Mouse (Mus musculus): ENCODE results near the gene Eng. TPM values are rescaled to one million over a fixed set of nuclear protein-coding genes. Genes with fewer than 3 reads are reported as not detected.

Gene Eng
- polyA plus RNA-seq, 1 experiment = 1.6 TPM

DNA sequence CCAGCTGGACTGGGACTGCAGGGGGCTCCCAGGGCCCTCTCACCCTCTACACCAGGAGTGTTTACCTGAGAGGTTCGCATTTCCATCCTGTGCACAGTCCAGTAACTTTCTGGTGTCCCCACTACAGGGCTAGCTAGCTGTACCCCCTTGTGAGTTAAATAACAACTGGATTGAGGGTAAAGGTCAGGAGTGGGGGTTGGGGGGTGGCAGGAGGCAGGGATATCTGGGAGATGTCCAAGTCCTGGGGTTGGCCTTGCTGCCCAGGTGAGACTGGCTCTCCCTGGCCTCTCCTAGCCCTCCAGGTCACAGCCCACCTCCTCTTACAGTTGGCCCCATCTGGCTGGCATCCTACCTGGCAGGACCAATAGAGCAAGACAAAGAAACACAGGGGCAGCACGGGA is 57.6 kb downstream of the Eng start, which contains the start of gene Fpgs:
Gene Fpgs (minus strand): TSS at position 125 of the 401 bp plus-strand sequence.
- no peak for TF ChIP-seq MYOD1 (IDR thresholded peaks at IDR 0.05; ENCODE audit: control insufficient read depth in 1 of 3, insufficient read length in 2 of 3, low read depth in 2 of 3)
- no peak for TF ChIP-seq POLR2A (IDR thresholded peaks at IDR 0.05; ENCODE audit: insufficient read length, low read depth)
- TF ChIP-seq CEBPB (IDR thresholded peaks at IDR 0.05; ENCODE audit: insufficient read depth, poor library complexity, severe bottlenecking) = no peak
- no peak for TF ChIP-seq MYOG (IDR thresholded peaks at IDR 0.05; ENCODE audit: control insufficient read depth in 1 of 3, insufficient read depth in 1 of 3, insufficient read length in 2 of 3, low read depth in 2 of 3)
- TF ChIP-seq USF1 (IDR thresholded peaks at IDR 0.05; ENCODE audit: low read depth) = no peak
- no peak for TF ChIP-seq E2F4 (IDR thresholded peaks at IDR 0.05; ENCODE audit: insufficient read depth)
- no peak for TF ChIP-seq TCF12 (IDR thresholded peaks at IDR 0.05; ENCODE audit: insufficient read depth, poor library complexity, severe bottlenecking)
- TF ChIP-seq TCF3 (IDR thresholded peaks at IDR 0.05; ENCODE audit: insufficient read length, low read depth) = no peak
- TF ChIP-seq REST (IDR thresholded peaks at IDR 0.05; ENCODE audit: insufficient read depth, insufficient read length) = no peak
- Histone ChIP-seq H3K27me3 (ENCODE audit: control insufficient read depth, insufficient read depth, insufficient read length) (no peaks in the 10 kb centered on the region), H3K4me2 (ENCODE audit: low read depth) (no peak within 1 kb of the TSS), H3ac (ENCODE audit: control insufficient read depth, insufficient read length) (no peak within 1 kb of the TSS), H3K79me2 (ENCODE audit: control insufficient read depth, insufficient read depth) (peaks cover 15% of the 10 kb centered on the region), H3K4me3 (no peak within 1 kb of the TSS), H3K36me3 (ENCODE audit: control insufficient read depth, insufficient read depth) (peaks cover 35% of the 10 kb centered on the region)

DNA sequence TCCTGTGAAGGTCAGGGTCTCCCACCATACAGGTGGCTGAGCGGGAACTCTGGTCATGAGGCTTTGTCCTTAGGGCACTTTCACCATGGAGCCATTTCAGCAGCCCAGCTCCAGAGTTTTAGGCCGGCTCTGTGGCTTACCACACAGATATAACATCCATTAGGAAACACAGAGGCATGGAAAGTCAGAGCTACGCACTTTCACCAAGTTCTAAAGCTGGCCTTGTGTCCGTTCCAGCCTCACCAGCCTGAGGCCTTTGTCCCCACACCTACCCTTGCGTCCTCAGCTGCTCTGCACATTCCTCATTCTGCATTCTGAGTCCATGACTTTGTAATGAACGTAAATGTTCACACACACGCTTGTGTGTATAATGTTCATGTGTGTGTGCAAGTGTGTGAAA is 58.6 kb downstream of the Eng start:
- H3K4me3 ChIP-seq = no peak overlapping the region
- H3K4me2 ChIP-seq (ENCODE audit: low read depth) = no peak overlapping the region
- H3K79me2 ChIP-seq (ENCODE audit: control insufficient read depth, insufficient read depth) = peaks cover 24% of the 10 kb centered on the region
- no peaks in the 10 kb centered on the region for H3K27me3 ChIP-seq (ENCODE audit: control insufficient read depth, insufficient read depth, insufficient read length)
- peaks cover 45% of the 10 kb centered on the region for H3K36me3 ChIP-seq (ENCODE audit: control insufficient read depth, insufficient read depth)
- no peak overlapping the region for H3ac ChIP-seq (ENCODE audit: control insufficient read depth, insufficient read length)
- no peak for TF ChIP-seq E2F4 (IDR thresholded peaks at IDR 0.05; ENCODE audit: insufficient read depth)
- TF ChIP-seq TCF12 (IDR thresholded peaks at IDR 0.05; ENCODE audit: insufficient read depth, poor library complexity, severe bottlenecking) = no peak
- TF ChIP-seq TCF3 (IDR thresholded peaks at IDR 0.05; ENCODE audit: insufficient read length, low read depth) = no peak
- no peak for TF ChIP-seq MYOD1 (IDR thresholded peaks at IDR 0.05; ENCODE audit: control insufficient read depth in 1 of 3, insufficient read length in 2 of 3, low read depth in 2 of 3)
- TF ChIP-seq POLR2AphosphoS2 (IDR thresholded peaks at IDR 0.05; ENCODE audit: insufficient read length, low read depth) = no peak
- no peak for TF ChIP-seq USF1 (IDR thresholded peaks at IDR 0.05; ENCODE audit: low read depth)
- no peak for TF ChIP-seq MYOG (IDR thresholded peaks at IDR 0.05; ENCODE audit: control insufficient read depth in 1 of 3, insufficient read depth in 1 of 3, insufficient read length in 2 of 3, low read depth in 2 of 3)
- TF ChIP-seq CEBPB (IDR thresholded peaks at IDR 0.05; ENCODE audit: insufficient read depth, poor library complexity, severe bottlenecking) = no peak
- TF ChIP-seq REST (IDR thresholded peaks at IDR 0.05; ENCODE audit: insufficient read depth, insufficient read length) = no peak
- TF ChIP-seq POLR2A (IDR thresholded peaks at IDR 0.05; ENCODE audit: insufficient read length, low read depth) = no peak

DNA sequence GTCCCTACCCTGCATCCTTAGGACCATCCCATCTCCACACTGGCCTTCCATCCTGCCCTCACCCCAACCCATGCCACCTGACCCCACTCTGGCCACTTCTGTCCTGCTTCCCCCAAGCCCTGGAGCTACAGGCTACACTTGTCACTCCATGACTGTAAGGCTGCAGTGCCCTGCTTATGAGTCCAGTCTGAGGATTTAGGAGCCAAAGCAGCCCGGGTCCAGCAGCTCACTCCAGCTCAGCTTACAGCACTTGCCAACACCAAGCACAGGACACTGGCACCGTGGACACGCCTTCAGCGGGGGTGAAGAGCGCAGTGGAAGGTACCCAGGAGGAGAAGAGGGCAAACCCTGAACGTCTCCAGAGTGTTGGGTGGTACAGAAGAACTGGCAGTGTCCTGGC is 60.6 kb downstream of the Eng start:
- no peak overlapping the region for H3K4me2 ChIP-seq (ENCODE audit: low read depth)
- H3K4me3 ChIP-seq = no peak overlapping the region
- TF ChIP-seq USF1 (IDR thresholded peaks at IDR 0.05; ENCODE audit: low read depth) = no peak
- no peak for TF ChIP-seq TCF12 (IDR thresholded peaks at IDR 0.05; ENCODE audit: insufficient read depth, poor library complexity, severe bottlenecking)
- no peak for TF ChIP-seq E2F4 (IDR thresholded peaks at IDR 0.05; ENCODE audit: insufficient read depth)
- no peak for TF ChIP-seq MYOD1 (IDR thresholded peaks at IDR 0.05; ENCODE audit: control insufficient read depth in 1 of 3, insufficient read length in 2 of 3, low read depth in 2 of 3)
- TF ChIP-seq MAX (IDR thresholded peaks at IDR 0.05; ENCODE audit: low read depth) = no peak
- no peak for TF ChIP-seq CEBPB (IDR thresholded peaks at IDR 0.05; ENCODE audit: insufficient read depth, poor library complexity, severe bottlenecking)
- TF ChIP-seq SRF (IDR thresholded peaks at IDR 0.05; ENCODE audit: control insufficient read depth, insufficient read length, low read depth) = no peak
- no peak for TF ChIP-seq POLR2A (IDR thresholded peaks at IDR 0.05; ENCODE audit: insufficient read length, low read depth)
- no peak for TF ChIP-seq REST (IDR thresholded peaks at IDR 0.05; ENCODE audit: insufficient read depth, insufficient read length)
- no peak for TF ChIP-seq POLR2AphosphoS2 (IDR thresholded peaks at IDR 0.05; ENCODE audit: insufficient read length, low read depth)
- no peak for TF ChIP-seq MYOG (IDR thresholded peaks at IDR 0.05; ENCODE audit: control insufficient read depth in 1 of 3, insufficient read depth in 1 of 3, insufficient read length in 2 of 3, low read depth in 2 of 3)
- H3K79me2 ChIP-seq (ENCODE audit: control insufficient read depth, insufficient read depth) = peaks cover 44% of the 10 kb centered on the region
- no peak overlapping the region for H3ac ChIP-seq (ENCODE audit: control insufficient read depth, insufficient read length)
- H3K27me3 ChIP-seq (ENCODE audit: control insufficient read depth, insufficient read depth, insufficient read length) = no peaks in the 10 kb centered on the region
- H3K36me3 ChIP-seq (ENCODE audit: control insufficient read depth, insufficient read depth) = peaks cover 52% of the 10 kb centered on the region

- H3K36me3 ChIP-seq (ENCODE audit: control insufficient read depth, insufficient read depth) = peaks cover 52% of the 10 kb centered on the region
- no peak overlapping the region for H3ac ChIP-seq (ENCODE audit: control insufficient read depth, insufficient read length)
- no peak overlapping the region for H3K4me2 ChIP-seq (ENCODE audit: low read depth)
- TF ChIP-seq TCF12 (IDR thresholded peaks at IDR 0.05; ENCODE audit: insufficient read depth, poor library complexity, severe bottlenecking) (no peak), CEBPB (IDR thresholded peaks at IDR 0.05; ENCODE audit: insufficient read depth, poor library complexity, severe bottlenecking) (no peak), MAX (IDR thresholded peaks at IDR 0.05; ENCODE audit: low read depth) (no peak), POLR2AphosphoS2 (IDR thresholded peaks at IDR 0.05; ENCODE audit: insufficient read length, low read depth) (no peak), MYOD1 (IDR thresholded peaks at IDR 0.05; ENCODE audit: control insufficient read depth in 1 of 3, insufficient read length in 2 of 3, low read depth in 2 of 3) (no peak)
- no peaks in the 10 kb centered on the region for H3K27me3 ChIP-seq (ENCODE audit: control insufficient read depth, insufficient read depth, insufficient read length)
- H3K4me3 ChIP-seq = no peak overlapping the region
- H3K79me2 ChIP-seq (ENCODE audit: control insufficient read depth, insufficient read depth) = peaks cover 47% of the 10 kb centered on the region
Measured at GRCm38 (mm10) chr2:32708643-32709042, 62.2 kb downstream of the Eng start.

DNA sequence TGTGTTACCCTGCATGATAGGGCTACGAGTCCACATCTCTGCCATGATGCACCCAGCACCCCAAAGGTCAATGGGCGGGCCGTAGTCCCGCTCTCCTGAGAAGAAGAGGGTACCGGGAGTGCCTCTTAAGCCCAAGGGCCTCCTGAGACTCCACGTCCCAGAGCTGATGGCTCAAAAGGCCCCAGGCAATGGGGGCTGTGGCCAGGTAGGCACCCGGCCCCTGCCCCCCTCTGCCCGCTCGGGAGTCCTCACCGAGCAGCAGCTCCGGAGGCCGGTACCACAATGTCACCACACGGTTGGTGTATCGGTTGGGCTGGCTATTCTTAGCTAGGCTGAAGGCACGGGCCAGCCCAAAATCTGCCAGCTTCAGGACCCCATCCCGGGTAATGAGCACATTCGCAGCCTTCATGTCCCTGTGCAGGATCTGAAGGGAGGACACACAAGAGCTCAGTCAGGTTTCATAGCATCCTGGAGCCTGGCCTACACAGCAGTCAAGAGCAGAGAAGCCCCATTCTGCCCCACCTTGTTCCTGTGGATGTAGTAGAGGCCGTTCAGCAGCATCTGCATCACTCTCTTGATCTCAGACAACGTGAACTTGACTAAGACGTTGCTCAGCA is 63.2 kb downstream of the Eng start:
- Histone ChIP-seq H3ac (ENCODE audit: control insufficient read depth, insufficient read length) (no peak overlapping the region), H3K4me2 (ENCODE audit: low read depth) (no peak overlapping the region), H3K36me3 (ENCODE audit: control insufficient read depth, insufficient read depth) (peaks cover 52% of the 10 kb centered on the region), H3K27me3 (ENCODE audit: control insufficient read depth, insufficient read depth, insufficient read length) (no peaks in the 10 kb centered on the region), H3K79me2 (ENCODE audit: control insufficient read depth, insufficient read depth) (peaks cover 47% of the 10 kb centered on the region), H3K4me3 (no peak overlapping the region)
- TF ChIP-seq MAX (IDR thresholded peaks at IDR 0.05; ENCODE audit: low read depth) (no peak), SRF (IDR thresholded peaks at IDR 0.05; ENCODE audit: control insufficient read depth, insufficient read length, low read depth) (no peak), MYOG (IDR thresholded peaks at IDR 0.05; ENCODE audit: control insufficient read depth in 1 of 3, insufficient read depth in 1 of 3, insufficient read length in 2 of 3, low read depth in 2 of 3) (no peak), TCF12 (IDR thresholded peaks at IDR 0.05; ENCODE audit: insufficient read depth, poor library complexity, severe bottlenecking) (no peak), USF1 (IDR thresholded peaks at IDR 0.05; ENCODE audit: low read depth) (no peak), MYOD1 (IDR thresholded peaks at IDR 0.05; ENCODE audit: control insufficient read depth in 1 of 3, insufficient read length in 2 of 3, low read depth in 2 of 3) (no peak), CEBPB (IDR thresholded peaks at IDR 0.05; ENCODE audit: insufficient read depth, poor library complexity, severe bottlenecking) (no peak), TCF3 (IDR thresholded peaks at IDR 0.05; ENCODE audit: insufficient read length, low read depth) (no peak), POLR2AphosphoS2 (IDR thresholded peaks at IDR 0.05; ENCODE audit: insufficient read length, low read depth) (no peak), POLR2A (IDR thresholded peaks at IDR 0.05; ENCODE audit: insufficient read length, low read depth) (no peak), REST (IDR thresholded peaks at IDR 0.05; ENCODE audit: insufficient read depth, insufficient read length) (no peak), E2F4 (IDR thresholded peaks at IDR 0.05; ENCODE audit: insufficient read depth) (no peak)
